Mouse (Mus musculus) embryonic fibroblast, embryonic 13.5 days (primary cell): ENCODE data around the gene Dhx35.

Experiments used
- CTCF ChIP-seq: IDR thresholded peaks from 2 replicates; pipeline ENCODE4 v1.5.1; 2011; ENCODE audit warnings: mild to moderate bottlenecking, control low read depth, low read length, moderate library complexity, borderline replicate concordance; ENCODE audit not compliant: insufficient read depth
- POLR2A ChIP-seq: IDR thresholded peaks from 2 replicates; pipeline ENCODE4 v1.6.1; 2011; ENCODE audit warnings: low read depth, mild to moderate bottlenecking, control low read depth, low read length, moderate library complexity

GRCm38 (mm10) chr2:158846208-158846607 is 51.6 kb downstream of the Dhx35 start:
- no peak for TF ChIP-seq CTCF
- TF ChIP-seq POLR2A, result no peak
